In genomic region chr5:57755791-57756190, GRCm38 (mm10) we compare ENCODE assay signal across 12 mouse cellular contexts. TPM values are rescaled to one million over a fixed set of nuclear protein-coding genes. Genes with fewer than 3 reads are reported as not detected.
A peak's percentile ranks its signal among the peaks of the same experiment; 100 is the strongest.
DNase-seq lines count a peak whose midpoint lies in the region; ATAC-seq and TF ChIP-seq lines count a peak whose summit lies in the region.
"Had no signal": no experiment of that assay in that cellular context is flagged by ENCODE, and none has a peak within 500 bp of the region (broad histone marks: within the 10 kb centered on the region; RNA-seq: fewer than 3 reads in every experiment).

No protein-coding gene starts in this region.

- DNase-seq in heart, adult 11 months, result peak; percentile 94
- no peak for DNase-seq in heart, postnatal 25 days (ENCODE audit: low spot score)
- peak; percentile 31 to 49 for DNase-seq in right cerebral cortex, adult 2 months (ENCODE audit: low spot score in 2 of 2)
- no peak for DNase-seq in right cerebral cortex, postnatal 14 days
- peak; percentile 78 for DNase-seq in skeletal muscle tissue, adult 2 months (ENCODE audit: low read depth, low spot score)
- DNase-seq in cerebellum, adult 2 months, result no peak
- no peak for DNase-seq in hindbrain, postnatal 0 days (ENCODE audit: low spot score)
- DNase-seq: cerebellum, adult 9-10 months; liver; thymus, postnatal 36 days had no signal

- peak overlapping the region; percentile 35; the same call in 1 of the 2 replicates for H3K27ac ChIP-seq in heart, embryonic 11.5 days (ENCODE audit: low read depth, low read length)
- no peak overlapping the region for H3K27ac ChIP-seq in cerebellum, adult 2 months (ENCODE audit: insufficient read depth, low read length)
- no peak overlapping the region for H3K27ac ChIP-seq in hindbrain, postnatal 0 days
- H3K27ac ChIP-seq: embryonic facial prominence, embryonic 15.5 days had no signal

- 14% methylated on average over 1 of the region's 1 CpGs for WGBS in heart, embryonic 11.5 days (ENCODE audit: insufficient replicate concordance)
- WGBS in cerebellum, adult 2 months, result 44% methylated on average over 1 of the region's 1 CpGs
- WGBS in hindbrain, postnatal 0 days, result 26% methylated on average over 1 of the region's 1 CpGs

- no peak overlapping the region for H3K4me3 ChIP-seq in heart, embryonic 11.5 days (ENCODE audit: low read depth, low read length)
- H3K4me3 ChIP-seq in cerebellum, adult 2 months (replicated peaks; ENCODE audit: insufficient read depth, low read depth, low read length), result no peak overlapping the region
- no peak overlapping the region for H3K4me3 ChIP-seq in hindbrain, postnatal 0 days (ENCODE audit: low read length)
- H3K4me3 ChIP-seq: embryonic facial prominence, embryonic 15.5 days had no signal

- H3K9me3 ChIP-seq in heart, embryonic 11.5 days (replicated peaks; ENCODE audit: control insufficient read depth, low read length), result no peaks in the 10 kb centered on the region
- H3K9me3 ChIP-seq in hindbrain, postnatal 0 days (ENCODE audit: low read length), result no peaks in the 10 kb centered on the region
- H3K9me3 ChIP-seq: embryonic facial prominence, embryonic 15.5 days had no signal

- peaks cover 31% of the 10 kb centered on the region for H3K4me1 ChIP-seq in heart, embryonic 11.5 days (ENCODE audit: control insufficient read depth, insufficient read depth, low read length)
- H3K4me1 ChIP-seq in cerebellum, adult 2 months (ENCODE audit: control insufficient read depth, insufficient read depth, low read length), result no peaks in the 10 kb centered on the region
- no peaks in the 10 kb centered on the region for H3K4me1 ChIP-seq in hindbrain, postnatal 0 days (ENCODE audit: insufficient read depth, low read length)

- no peak for TF ChIP-seq CTCF in cerebellum, adult 2 months (IDR thresholded peaks at IDR 0.05; ENCODE audit: borderline replicate concordance, insufficient read depth, low read depth, low read length)
- no peak for TF ChIP-seq CTCF in hindbrain, postnatal 0 days (IDR thresholded peaks at IDR 0.05; ENCODE audit: low read depth)

- no peak overlapping the region for H3K4me2 ChIP-seq in heart, embryonic 11.5 days
- H3K4me2 ChIP-seq in hindbrain, postnatal 0 days (ENCODE audit: low read depth, low read length), result no peak overlapping the region
- H3K4me2 ChIP-seq: embryonic facial prominence, embryonic 15.5 days had no signal

- no peak for ATAC-seq in heart, embryonic 11.5 days (replicated peaks; ENCODE audit: insufficient number of reproducible peaks, low FRiP score, low TSS enrichment)
- ATAC-seq in hindbrain, postnatal 0 days, result no peak

- intact Hi-C loops in heart, postnatal 25 days (cut with DNase I), result loop anchor here (5.0 kb wide), 1 partner anchor 38 kb away; the partner anchor contains the start of gene Pcdh7

- no peak for TF ChIP-seq POLR2A in cerebellum, adult 2 months (IDR thresholded peaks at IDR 0.05; ENCODE audit: borderline replicate concordance, insufficient read depth, low read length)

- H3K36me3 ChIP-seq in heart, embryonic 11.5 days (ENCODE audit: control insufficient read depth, insufficient read depth, low read length), result no peaks in the 10 kb centered on the region
- H3K36me3 ChIP-seq in hindbrain, postnatal 0 days (ENCODE audit: insufficient read depth, low read length), result no peaks in the 10 kb centered on the region
- H3K36me3 ChIP-seq: embryonic facial prominence, embryonic 15.5 days had no signal

- no peaks in the 10 kb centered on the region for H3K27me3 ChIP-seq in heart, embryonic 11.5 days (ENCODE audit: control insufficient read depth, insufficient read depth, low read length)
- H3K27me3 ChIP-seq in cerebellum, adult 2 months (ENCODE audit: control insufficient read depth, insufficient read depth, low read length), result no peaks in the 10 kb centered on the region
- no peaks in the 10 kb centered on the region for H3K27me3 ChIP-seq in hindbrain, postnatal 0 days (ENCODE audit: insufficient read depth, low read length)
- H3K27me3 ChIP-seq: embryonic facial prominence, embryonic 15.5 days had no signal

- no peak overlapping the region for H3K9ac ChIP-seq in heart, embryonic 11.5 days (ENCODE audit: low read depth, low read length)
- no peak overlapping the region for H3K9ac ChIP-seq in hindbrain, postnatal 0 days (replicated peaks; ENCODE audit: low read length)
- H3K9ac ChIP-seq: embryonic facial prominence, embryonic 15.5 days had no signal

RNA-seq across cellular contexts. Expression of gene Pcdh7, which starts 38.0 kb away (rescaled TPM):
- 100 to 1,000 TPM; 110 to 115 TPM for total RNA-seq in heart, postnatal 25 days (2021)
- polyA plus RNA-seq in heart, embryonic 11.5 days (2014; fragmentation: Nextera tagmentation; extraction: Ambion mirVana), result 17.6 and 19.4 TPM in 2 replicates
- polyA plus RNA-seq in cerebellum, adult 2 months (2012; rRNA removed), result 20.2 and 21.6 TPM in 2 replicates
- 152 and 157 TPM in 2 replicates for total RNA-seq in hindbrain, postnatal 0 days (2014; rRNA removed)
- 25.5 and 26.1 TPM in 2 replicates for polyA plus RNA-seq in hindbrain, postnatal 0 days (2015; fragmentation: Nextera tagmentation; extraction: Ambion mirVana)

Comparison
In these comparisons a context has a peak if more than half of its experiments do, and no peak if none do; other contexts are left out.
1. DNase-seq: peak in heart, adult 11 months (single experiment), right cerebral cortex, adult 2 months (2 of 2) and skeletal muscle tissue, adult 2 months (single experiment); none in heart, postnatal 25 days (single experiment), right cerebral cortex, postnatal 14 days (single experiment), cerebellum, adult 2 months (0 of 2) and hindbrain, postnatal 0 days (single experiment).